Mouse (Mus musculus) kidney, adult 2 months (tissue): ENCODE results near the gene Mllt3. TPM values are rescaled to one million over a fixed set of nuclear protein-coding genes. Genes with fewer than 3 reads are reported as not detected.

ENCODE experiments used
- DNase-seq: peaks from one replicate; pipeline ENCODE4 v3.0.0; 2021
- H3K27ac ChIP-seq: fragments of 200-500 bp; 2 replicates; pipeline ENCODE4 v1.5.1; 2012; ENCODE audit warnings: low read depth, low read length, control low read depth, inconsistent platforms; ENCODE audit not compliant: insufficient read depth
- H3K27me3 ChIP-seq: fragments of 200-500 bp; replicated peaks from 2 replicates; pipeline ENCODE4 v1.6.1; 2012; ENCODE audit warnings: mild to moderate bottlenecking, moderate library complexity, low read length, inconsistent platforms; ENCODE audit not compliant: control insufficient read depth, insufficient read depth
- H3K36me3 ChIP-seq: fragments of 200-500 bp; 2 replicates; pipeline ENCODE4 v1.6.1; 2012; ENCODE audit warnings: mild to moderate bottlenecking, moderate library complexity, low read length, inconsistent platforms; ENCODE audit not compliant: control insufficient read depth, insufficient read depth
- H3K4me1 ChIP-seq: fragments of 200-500 bp; 2 replicates; pipeline ENCODE4 v1.6.1; 2011; ENCODE audit warnings: low read length; ENCODE audit not compliant: control insufficient read depth, insufficient read depth
- H3K4me3 ChIP-seq: fragments of 200-500 bp; 2 replicates; pipeline ENCODE4 v1.5.1; 2011; ENCODE audit warnings: mild to moderate bottlenecking, low read depth, low read length, control low read depth; ENCODE audit not compliant: insufficient read depth
- CTCF ChIP-seq: fragments of 200-500 bp; conservative IDR thresholded peaks from 2 replicates; pipeline ENCODE4 v1.5.1; 2011; ENCODE audit warnings: low read depth, mild to moderate bottlenecking, control low read depth, low read length, moderate library complexity, mixed read lengths; ENCODE audit not compliant: insufficient read depth, insufficient read length
- POLR2A ChIP-seq: fragments of 200-500 bp; IDR thresholded peaks from one replicate; pipeline ENCODE4 v1.6.1; 2011; ENCODE audit warnings: low read depth, low read length, control low read depth
- WGBS: fragments of 180-500 bp; shearing (Covaris S2); methylation state at CpG from one replicate; pipeline ENCODE4 v1.1.7; 2018; 5-methylcytosine and 5-hydroxymethylcytosine counted together
- polyA plus RNA-seq: library from polyadenylated mRNA; depleted of rRNA; stranded (reverse); fragments of >200 nt; gene quantifications from 2 replicates; pipeline ENCODE4 v1.2.3, GENCODE M21; 2012

Mllt3 gene
- polyA plus RNA-seq, 1 experiment, result 5.2 TPM

DNA sequence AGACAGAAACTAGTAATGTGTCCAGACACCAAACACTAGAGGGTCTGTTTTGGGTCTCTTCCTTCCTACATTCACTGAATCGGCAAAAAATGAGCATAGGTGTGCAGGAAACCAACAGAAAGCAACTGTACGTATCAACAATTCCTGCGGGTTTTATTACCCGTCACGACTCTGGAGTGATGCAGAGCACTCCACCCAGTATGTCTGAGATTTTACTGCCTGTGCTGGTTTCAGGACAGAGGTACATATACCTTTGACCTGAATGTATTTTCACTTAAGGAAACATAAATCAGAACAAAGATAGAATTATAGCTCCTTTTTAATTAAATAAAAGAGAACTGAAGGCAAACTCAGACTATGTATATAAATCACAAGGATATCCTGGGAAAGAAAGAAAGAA, 172.4 kb downstream of the Mllt3 start:
- no peak for TF ChIP-seq CTCF
- no peak for TF ChIP-seq POLR2A
- no peak for DNase-seq
- WGBS, result 72% methylated on average over 5 of the region's 5 CpGs
- no peaks in the 10 kb centered on the region for H3K36me3 ChIP-seq
- no peaks in the 10 kb centered on the region for H3K4me1 ChIP-seq
- no peak overlapping the region for H3K27ac ChIP-seq
- no peak overlapping the region for H3K4me3 ChIP-seq
- H3K27me3 ChIP-seq, result no peaks in the 10 kb centered on the region

DNA sequence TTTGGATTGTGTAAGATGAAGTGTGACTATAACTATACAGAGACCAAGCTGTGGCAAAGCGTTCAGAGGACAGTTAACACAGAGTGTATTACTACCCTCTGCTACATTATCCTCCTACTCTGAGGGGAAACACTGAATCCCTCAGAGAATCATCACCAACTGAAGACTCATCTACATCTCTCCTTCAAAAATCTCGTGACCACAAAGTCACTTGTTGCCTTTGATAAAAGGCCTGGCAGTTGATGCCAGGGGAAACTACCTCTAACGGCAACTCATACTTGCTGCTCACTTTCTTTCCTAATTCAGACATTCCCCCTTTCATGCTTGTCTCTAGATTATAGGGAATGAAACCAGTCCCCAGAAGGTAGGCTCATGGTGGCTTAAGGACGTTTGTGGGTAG, 174.0 kb downstream of the Mllt3 start:
- DNase-seq, result no peak
- 77% methylated on average over 4 of the region's 4 CpGs for WGBS
- H3K27ac ChIP-seq, result no peak overlapping the region
- no peaks in the 10 kb centered on the region for H3K27me3 ChIP-seq
- TF ChIP-seq POLR2A (no peak), CTCF (no peak)
- no peak overlapping the region for H3K4me3 ChIP-seq
- no peaks in the 10 kb centered on the region for H3K36me3 ChIP-seq
- H3K4me1 ChIP-seq, result no peaks in the 10 kb centered on the region

DNA sequence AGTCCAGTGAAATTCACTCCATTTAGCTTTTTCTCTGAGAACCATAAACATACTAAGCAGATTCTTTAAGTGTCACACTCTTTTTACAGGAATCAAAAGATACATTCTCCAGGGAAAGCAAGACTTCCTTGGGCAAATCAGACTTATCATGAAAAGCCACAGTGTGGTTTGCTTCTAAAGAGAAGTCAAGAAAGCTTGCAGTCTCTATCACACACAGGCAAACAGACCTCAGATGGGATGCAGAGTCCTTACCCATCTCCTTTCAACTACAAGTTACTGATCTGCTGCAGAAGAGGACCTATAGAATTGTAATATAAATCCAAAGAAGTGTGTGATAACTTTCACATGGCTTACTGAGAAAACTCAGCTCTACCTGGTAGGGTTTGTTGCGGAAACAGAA, 175.2 kb downstream of the Mllt3 start:
- Histone ChIP-seq H3K27ac (no peak overlapping the region), H3K4me1 (no peaks in the 10 kb centered on the region), H3K4me3 (no peak overlapping the region), H3K27me3 (no peaks in the 10 kb centered on the region), H3K36me3 (no peaks in the 10 kb centered on the region)
- TF ChIP-seq CTCF, result no peak
- no peak for TF ChIP-seq POLR2A
- 100% methylated on average over 1 of the region's 1 CpGs for WGBS
- DNase-seq, result no peak

DNA sequence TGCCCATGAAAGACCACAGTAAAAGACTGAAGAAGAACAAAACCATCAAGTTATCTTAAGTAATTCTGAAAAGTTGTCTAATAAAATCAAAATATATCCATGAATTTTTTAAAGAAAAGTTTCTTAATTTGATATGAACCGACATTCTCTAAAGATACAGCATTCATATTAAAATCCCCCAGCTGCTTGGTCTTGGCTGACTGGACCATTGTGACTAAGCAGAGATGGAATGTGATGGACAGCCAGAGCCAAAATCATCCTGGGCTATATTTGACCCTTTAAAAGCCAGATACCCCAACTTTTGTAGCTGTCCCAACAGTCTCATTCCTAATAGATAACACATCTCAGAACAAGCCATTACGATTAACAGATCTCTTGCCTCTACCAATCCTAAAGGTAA, 180.7 kb downstream of the Mllt3 start:
- Histone ChIP-seq H3K27me3 (no peaks in the 10 kb centered on the region), H3K27ac (no peak overlapping the region), H3K36me3 (no peaks in the 10 kb centered on the region), H3K4me3 (no peak overlapping the region), H3K4me1 (no peaks in the 10 kb centered on the region)
- TF ChIP-seq CTCF (no peak), POLR2A (no peak)
- no peak for DNase-seq
- 91% methylated on average over 2 of the region's 2 CpGs for whole genome bisulfite sequencing

DNA sequence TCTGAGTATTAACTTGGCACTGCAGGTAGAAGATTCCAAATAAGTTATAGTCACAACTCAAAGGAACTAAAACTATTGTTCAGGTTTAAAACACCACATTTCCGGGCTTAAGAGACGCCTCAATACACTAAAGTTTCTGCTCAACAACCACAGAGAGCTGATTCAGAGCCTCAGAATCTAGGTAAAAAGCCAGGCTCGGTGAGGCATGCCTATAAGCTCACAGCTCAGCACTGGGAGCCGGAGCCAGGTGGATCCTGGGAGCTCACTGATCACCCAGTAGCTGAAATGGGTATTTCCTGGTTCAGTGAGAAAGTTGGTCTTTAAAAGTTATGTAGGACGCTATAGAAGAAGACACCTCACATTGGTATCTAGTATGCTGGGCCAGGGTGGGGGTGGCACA, 183.1 kb downstream of the Mllt3 start:
- H3K27ac ChIP-seq, result no peak overlapping the region
- H3K4me1 ChIP-seq, result no peaks in the 10 kb centered on the region
- H3K36me3 ChIP-seq, result no peaks in the 10 kb centered on the region
- no peak overlapping the region for H3K4me3 ChIP-seq
- TF ChIP-seq CTCF (no peak), POLR2A (no peak)
- no peaks in the 10 kb centered on the region for H3K27me3 ChIP-seq
- DNase-seq, result no peak
- WGBS, result 84% methylated on average over 5 of the region's 5 CpGs

DNA sequence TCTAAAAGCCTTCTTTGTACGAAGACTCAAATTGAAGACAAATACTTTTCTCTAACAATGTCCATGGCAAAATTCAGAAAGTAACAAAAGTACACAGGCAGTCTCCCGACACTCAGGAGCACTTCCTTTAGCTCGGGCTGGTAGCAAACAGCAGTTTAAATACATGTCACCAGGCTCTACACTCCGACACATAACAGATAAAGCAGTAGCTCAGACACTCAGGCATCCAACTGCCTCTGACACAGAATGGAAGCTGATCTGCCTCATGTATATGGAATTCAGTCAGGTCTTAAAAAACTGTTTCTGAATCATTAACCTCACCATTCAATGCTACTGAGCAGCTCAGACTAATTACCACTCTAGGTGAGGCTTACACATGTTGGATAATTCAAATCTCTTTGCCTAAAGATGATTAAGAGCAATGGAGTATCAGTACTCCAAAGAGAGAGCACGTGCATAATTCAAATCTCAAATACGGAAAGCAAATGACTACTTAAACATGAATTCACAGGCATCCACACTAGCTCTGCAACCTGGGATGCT, 188.4 kb downstream of the Mllt3 start:
- 65% methylated on average over 6 of the region's 6 CpGs for WGBS
- no peaks in the 10 kb centered on the region for H3K27me3 ChIP-seq
- no peak for DNase-seq
- no peaks in the 10 kb centered on the region for H3K36me3 ChIP-seq
- no peak overlapping the region for H3K27ac ChIP-seq
- no peak overlapping the region for H3K4me3 ChIP-seq
- no peaks in the 10 kb centered on the region; the same call in 1 of the 2 replicates for H3K4me1 ChIP-seq
- TF ChIP-seq CTCF, result no peak
- no peak for TF ChIP-seq POLR2A

DNA sequence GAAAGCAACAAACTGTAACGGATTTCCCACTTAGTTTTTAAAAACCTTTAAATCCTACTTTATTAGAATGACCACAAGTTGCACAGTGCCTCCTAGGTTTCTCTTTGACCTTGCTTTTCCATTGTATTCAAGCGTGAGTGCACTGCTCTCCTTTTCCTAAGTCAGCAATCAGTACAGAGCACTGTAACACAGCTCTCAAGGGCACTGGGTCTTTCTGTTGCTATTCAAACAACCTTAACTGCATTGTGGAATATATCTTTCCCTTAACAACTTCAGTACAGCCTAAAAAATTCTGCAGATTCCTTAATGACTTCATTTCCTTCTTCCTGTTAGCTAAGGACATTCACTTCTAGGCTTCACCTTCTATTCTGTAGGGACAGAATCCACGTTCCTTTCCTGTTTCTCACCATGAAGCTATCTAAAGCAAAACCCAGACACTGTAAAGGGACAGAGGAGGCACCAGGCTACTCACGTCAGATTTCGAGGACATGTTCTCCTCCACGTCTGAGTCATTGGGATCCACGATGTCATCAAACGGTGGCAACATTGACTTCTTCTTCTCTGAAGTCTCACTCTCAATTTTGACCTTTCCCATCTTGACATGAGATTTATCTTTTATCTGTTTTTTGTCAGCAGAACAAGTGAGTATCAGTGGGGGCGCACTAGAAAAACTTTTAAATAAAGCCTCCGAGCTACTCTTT, 192.8 kb downstream of the Mllt3 start:
- no peak for DNase-seq
- no peak overlapping the region for H3K27ac ChIP-seq
- H3K36me3 ChIP-seq, result no peaks in the 10 kb centered on the region
- H3K27me3 ChIP-seq, result no peaks in the 10 kb centered on the region
- no peak for TF ChIP-seq CTCF
- TF ChIP-seq POLR2A, result no peak
- 74% methylated on average over 10 of the region's 10 CpGs for WGBS
- no peaks in the 10 kb centered on the region; the same call in 1 of the 2 replicates for H3K4me1 ChIP-seq
- no peak overlapping the region for H3K4me3 ChIP-seq
